8 mouse cellular contexts compared by ENCODE assay signal in genomic region chr7:4776861-4777830, GRCm38 (mm10). TPM values are rescaled to one million over a fixed set of nuclear protein-coding genes. Genes with fewer than 3 reads are reported as not detected.
DNase-seq lines count a peak whose midpoint lies in the region; ATAC-seq lines count a peak whose summit lies in the region.

No protein-coding gene starts in this region.

- peak; percentile 86 for ATAC-seq in forebrain, embryonic 11.5 days (replicated peaks; ENCODE audit: low FRiP score)
- peak; percentile 86 for ATAC-seq in midbrain, embryonic 11.5 days (ENCODE audit: low FRiP score)

- H3K9ac ChIP-seq in forebrain, embryonic 11.5 days (ENCODE audit: low read length) = no peak overlapping the region
- H3K9ac ChIP-seq in midbrain, embryonic 11.5 days (ENCODE audit: low read length) = peak overlapping the region; percentile 42

- peak overlapping the region; percentile 11 for H3K4me3 ChIP-seq in forebrain, embryonic 11.5 days (ENCODE audit: low read depth, low read length)
- peak overlapping the region; percentile 43 for H3K4me3 ChIP-seq in limb, embryonic 10.5 days
- peak overlapping the region; percentile 22 for H3K4me3 ChIP-seq in midbrain, embryonic 11.5 days (ENCODE audit: low read depth, low read length)

- 0 out of 2 replicates have a peak, but pooled peaks cover 5% of the 10 kb centered on the region for H3K4me1 ChIP-seq in forebrain, embryonic 11.5 days (replicated peaks; ENCODE audit: control insufficient read depth, insufficient read depth, low read length)
- H3K4me1 ChIP-seq in limb, embryonic 10.5 days = peaks cover 34% of the 10 kb centered on the region
- peaks cover 9% of the 10 kb centered on the region for H3K4me1 ChIP-seq in midbrain, embryonic 11.5 days (ENCODE audit: control insufficient read depth, insufficient read depth, low read length)

- peak; percentile 57 for DNase-seq in CD4-positive helper T cell, adult 2 months (ENCODE audit: low read depth, low spot score)
- DNase-seq in Muller cell, postnatal 12 days (ENCODE audit: inconsistent ontology term) = peak; percentile 84
- DNase-seq in forebrain, embryonic 11.5 days (ENCODE audit: low spot score) = peak; percentile 90
- DNase-seq in heart, postnatal 4 days = peak; percentile 74
- peak; percentile 89 for DNase-seq in limb, embryonic 10.5 days (ENCODE audit: low spot score)
- peak; percentile 95 for DNase-seq in midbrain, embryonic 11.5 days (ENCODE audit: low spot score, missing footprints)
- peak; percentile 11 to 21 for DNase-seq in thymus, adult 18-20 months
- no peak for DNase-seq in c-Kit-positive CD71-positive TER-119-positive erythroid progenitor cells, embryonic 14.5 days (ENCODE audit: low spot score)

- peaks cover 46% of the 10 kb centered on the region for H3K27me3 ChIP-seq in forebrain, embryonic 11.5 days (ENCODE audit: control insufficient read depth, insufficient read depth, low read length)
- H3K27me3 ChIP-seq in limb, embryonic 10.5 days (ENCODE audit: low read depth, poor library complexity, severe bottlenecking) = peaks cover 71% of the 10 kb centered on the region
- peaks cover 37% of the 10 kb centered on the region for H3K27me3 ChIP-seq in midbrain, embryonic 11.5 days (ENCODE audit: control insufficient read depth, insufficient read depth, low read length)

- H3K9me3 ChIP-seq in forebrain, embryonic 11.5 days (ENCODE audit: control insufficient read depth, low read length) = no peaks in the 10 kb centered on the region
- no peaks in the 10 kb centered on the region for H3K9me3 ChIP-seq in limb, embryonic 10.5 days (replicated peaks)
- H3K9me3 ChIP-seq in midbrain, embryonic 11.5 days (ENCODE audit: control insufficient read depth, low read length) = no peaks in the 10 kb centered on the region

- peak overlapping the region; percentile 32 for H3K4me2 ChIP-seq in forebrain, embryonic 11.5 days (ENCODE audit: low read depth, low read length, severe bottlenecking)
- H3K4me2 ChIP-seq in midbrain, embryonic 11.5 days = peak overlapping the region; percentile 42

- H3K27ac ChIP-seq in forebrain, embryonic 11.5 days (ENCODE audit: low read depth, low read length) = no peak overlapping the region
- peak overlapping the region; percentile 25; the same call in 1 of the 2 replicates for H3K27ac ChIP-seq in limb, embryonic 10.5 days
- H3K27ac ChIP-seq in midbrain, embryonic 11.5 days (ENCODE audit: low read depth, low read length) = no peak overlapping the region

- H3K36me3 ChIP-seq in forebrain, embryonic 11.5 days (ENCODE audit: control insufficient read depth, insufficient read depth, low read length) = no peaks in the 10 kb centered on the region
- H3K36me3 ChIP-seq in limb, embryonic 10.5 days = no peaks in the 10 kb centered on the region
- H3K36me3 ChIP-seq in midbrain, embryonic 11.5 days (ENCODE audit: control insufficient read depth, insufficient read depth, low read length) = no peaks in the 10 kb centered on the region

- 1% methylated on average over 54 of the region's 56 CpGs for WGBS in forebrain, embryonic 11.5 days
- whole genome bisulfite sequencing in limb, embryonic 10.5 days = 1% methylated on average over 54 of the region's 56 CpGs
- WGBS in midbrain, embryonic 11.5 days = under 1% methylated on average over 34 of the region's 56 CpGs

RNA-seq across cellular contexts. Expression of gene Il11, which starts 5.5 kb away (rescaled TPM):
- 0.19 TPM in 1 of 2 replicates, not detected in the other for polyA plus RNA-seq in forebrain, embryonic 11.5 days (2014; fragmentation: Nextera tagmentation; extraction: Ambion mirVana)
- total RNA-seq in heart, postnatal 4 days (2021) = under 1 TPM in 1 of 2 experiments, not detected in 1; 0.23 TPM
- polyA plus RNA-seq in limb, embryonic 10.5 days (2016; fragmentation: Nextera tagmentation; extraction: Ambion mirVana) = 0.09 TPM in 1 of 2 replicates, not detected in the other
- 0.07 TPM in 1 of 2 replicates, not detected in the other for polyA plus RNA-seq in midbrain, embryonic 11.5 days (2014; fragmentation: Nextera tagmentation; extraction: Ambion mirVana)

RNA-seq across cellular contexts. Expression of gene Tmem190, which starts 5.6 kb away (rescaled TPM):
- not detected in 2 replicates for polyA plus RNA-seq in forebrain, embryonic 11.5 days (2014; fragmentation: Nextera tagmentation; extraction: Ambion mirVana)
- total RNA-seq in heart, postnatal 4 days (2021) = not detected
- polyA plus RNA-seq in limb, embryonic 10.5 days (2016; fragmentation: Nextera tagmentation; extraction: Ambion mirVana) = not detected in 2 replicates
- polyA plus RNA-seq in midbrain, embryonic 11.5 days (2014; fragmentation: Nextera tagmentation; extraction: Ambion mirVana) = not detected in 2 replicates

RNA-seq across cellular contexts. Expression of gene Fam71e2, which starts 6.0 kb away (rescaled TPM):
- polyA plus RNA-seq in forebrain, embryonic 11.5 days (2014; fragmentation: Nextera tagmentation; extraction: Ambion mirVana) = not detected in 2 replicates
- not detected for total RNA-seq in heart, postnatal 4 days (2021)
- not detected in 2 replicates for polyA plus RNA-seq in limb, embryonic 10.5 days (2016; fragmentation: Nextera tagmentation; extraction: Ambion mirVana)
- not detected in 2 replicates for polyA plus RNA-seq in midbrain, embryonic 11.5 days (2014; fragmentation: Nextera tagmentation; extraction: Ambion mirVana)

RNA-seq across cellular contexts. Expression of gene Tmem238, which starts 12.3 kb away (rescaled TPM):
- polyA plus RNA-seq in forebrain, embryonic 11.5 days (2014; fragmentation: Nextera tagmentation; extraction: Ambion mirVana) = 1.6 and 2.6 TPM in 2 replicates
- 1 to 10 TPM; 2.7 to 5.1 TPM for total RNA-seq in heart, postnatal 4 days (2021)
- 4.8 and 5.8 TPM in 2 replicates for polyA plus RNA-seq in limb, embryonic 10.5 days (2016; fragmentation: Nextera tagmentation; extraction: Ambion mirVana)
- polyA plus RNA-seq in midbrain, embryonic 11.5 days (2014; fragmentation: Nextera tagmentation; extraction: Ambion mirVana) = 1.3 and 1.4 TPM in 2 replicates

RNA-seq across cellular contexts. Expression of gene Rpl28, which starts 15.5 kb away (rescaled TPM):
- 203 and 220 TPM in 2 replicates for polyA plus RNA-seq in forebrain, embryonic 11.5 days (2014; fragmentation: Nextera tagmentation; extraction: Ambion mirVana)
- 100 to 1,000 TPM; 726 to 732 TPM for total RNA-seq in heart, postnatal 4 days (2021)
- polyA plus RNA-seq in limb, embryonic 10.5 days (2016; fragmentation: Nextera tagmentation; extraction: Ambion mirVana) = 396 and 427 TPM in 2 replicates
- polyA plus RNA-seq in midbrain, embryonic 11.5 days (2014; fragmentation: Nextera tagmentation; extraction: Ambion mirVana) = 203 and 211 TPM in 2 replicates
